Mouse (Mus musculus) brain, embryonic 14.5 days (tissue): ENCODE measurements at regions not wholly inside any gene's neighbourhood (a gene's known extent, or its start where the extent isn't known, plus 50 kb on each side); places are given as distances from the start of the nearest gene placed in this dataset.

Source experiments
- CTCF ChIP-seq: fragments of 200-500 bp; IDR thresholded peaks from 2 replicates; pipeline ENCODE4 v1.5.1; 2012; ENCODE audit warnings: inconsistent platforms, mild to moderate bottlenecking, moderate library complexity, borderline replicate concordance; ENCODE audit not compliant: insufficient read depth, insufficient read length; ENCODE audit errors: extremely low read depth
- POLR2A ChIP-seq: fragments of 200-500 bp; IDR thresholded peaks from 2 replicates; pipeline ENCODE4 v1.6.1; 2012; ENCODE audit warnings: mild to moderate bottlenecking, inconsistent platforms, borderline replicate concordance; ENCODE audit not compliant: poor library complexity, insufficient read depth, insufficient read length, severe bottlenecking; ENCODE audit errors: extremely low read depth

GRCm38 (mm10) chr6:51289067-51289725 is 143.3 kb upstream of the Nfe2l3 start:
- no peak for TF ChIP-seq CTCF
- TF ChIP-seq POLR2A: no peak
